Mouse (Mus musculus) CH12.LX (cell line): ENCODE measurements around the gene Acsm1. TPM values are rescaled to one million over a fixed set of nuclear protein-coding genes. Genes with fewer than 3 reads are reported as not detected.

Experiments
- DNase-seq: peaks from one replicate; pipeline ENCODE4 v3.0.0-alpha.2; 2013; ENCODE audit errors: extremely low read depth
- H3K27ac ChIP-seq: 2 replicates; pipeline ENCODE4 v1.5.1; 2012; ENCODE audit warnings: low read depth, mild to moderate bottlenecking, control low read depth, moderate library complexity; ENCODE audit not compliant: insufficient read depth
- H3K27me3 ChIP-seq: replicated peaks from 2 replicates; pipeline ENCODE3; 2012; ENCODE audit warnings: inconsistent platforms
- H3K36me3 ChIP-seq, 2 experiments: replicated peaks in 1 of 2; 2 replicates each; pipeline versions ENCODE3 to v1.6.1; 2012; ENCODE audit warnings: inconsistent platforms in 1 of 2, low read length in 1 of 2, mild to moderate bottlenecking in 1 of 2, mixed read lengths in 1 of 2, moderate library complexity in 1 of 2; ENCODE audit not compliant: control insufficient read depth in 1 of 2, insufficient read depth in 1 of 2
- H3K4me1 ChIP-seq, 2 experiments: 2 replicates each; pipeline ENCODE4 v1.6.1; 2012; ENCODE audit warnings: inconsistent platforms in 1 of 2, moderate library complexity in 1 of 2; ENCODE audit not compliant: insufficient read depth in 2 of 2, control insufficient read depth in 1 of 2
- H3K4me2 ChIP-seq: 2 replicates; pipeline ENCODE4 v1.6.1; 2012; ENCODE audit warnings: low read depth, mild to moderate bottlenecking, control low read depth; ENCODE audit not compliant: poor library complexity, insufficient read depth, severe bottlenecking
- H3K4me3 ChIP-seq, 3 experiments: fragments of 150-350 bp in 1 of 3; sonication (generic) in 1 of 3; replicated peaks in 1 of 3; 2 replicates each; pipeline versions ENCODE3 to v1.5.1; 2011 to 2012; ENCODE audit warnings: low read depth in 2 of 3, low read length in 2 of 3, mild to moderate bottlenecking in 2 of 3, moderate library complexity in 2 of 3, control low read depth in 1 of 3, improper control_type of control experiment in 1 of 3, inconsistent platforms in 1 of 3, mixed read lengths in 1 of 3; ENCODE audit not compliant: poor library complexity in 1 of 3
- H3K79me2 ChIP-seq: replicated peaks from 2 replicates; pipeline ENCODE4 v1.6.1; 2012; ENCODE audit warnings: mild to moderate bottlenecking, moderate library complexity; ENCODE audit not compliant: control insufficient read depth, poor library complexity, insufficient read depth, severe bottlenecking; ENCODE audit errors: extremely low read depth
- H3K9ac ChIP-seq: 2 replicates; pipeline ENCODE4 v1.6.1; 2012; ENCODE audit warnings: low read depth, mild to moderate bottlenecking, control low read depth, moderate library complexity; ENCODE audit not compliant: insufficient read depth
- H3K9me3 ChIP-seq: replicated peaks from 2 replicates; pipeline ENCODE3; 2012; ENCODE audit warnings: low read length, inconsistent platforms, mixed read lengths
- CHD1 ChIP-seq: IDR thresholded peaks from 2 replicates; pipeline ENCODE4 v1.6.1; 2012; ENCODE audit warnings: low read depth, low read length, improper control_type of control experiment, inconsistent platforms
- CHD2 ChIP-seq: IDR thresholded peaks from 2 replicates; pipeline ENCODE4 v1.6.1; 2011; ENCODE audit warnings: low read length, improper control_type of control experiment
- EP300 ChIP-seq: IDR thresholded peaks from 2 replicates; pipeline ENCODE4 v1.6.1; 2011; ENCODE audit warnings: low read length, improper control_type of control experiment
- JUND ChIP-seq: conservative IDR thresholded peaks from 2 replicates; pipeline ENCODE4 v1.6.1; 2011; ENCODE audit warnings: low read depth, low read length, improper control_type of control experiment
- KAT2A ChIP-seq: IDR thresholded peaks from 2 replicates; pipeline ENCODE4 v1.6.1; 2012; ENCODE audit warnings: low read length, improper control_type of control experiment, inconsistent platforms; ENCODE audit not compliant: insufficient replicate concordance
- MAFK ChIP-seq: IDR thresholded peaks from 2 replicates; pipeline ENCODE4 v1.6.1; 2011; ENCODE audit warnings: low read length, improper control_type of control experiment; ENCODE audit not compliant: insufficient replicate concordance
- MAZ ChIP-seq: IDR thresholded peaks from 2 replicates; pipeline ENCODE4 v1.6.1; 2012; ENCODE audit warnings: low read depth, mild to moderate bottlenecking, inconsistent platforms, low read length, improper control_type of control experiment, moderate library complexity
- MEF2A ChIP-seq: IDR thresholded peaks from 2 replicates; pipeline ENCODE4 v1.6.1; 2014; ENCODE audit warnings: low read depth, mild to moderate bottlenecking, inconsistent platforms, low read length, improper control_type of control experiment, borderline replicate concordance
- MYC ChIP-seq: IDR thresholded peaks from 2 replicates; pipeline ENCODE4 v1.6.1; 2011; ENCODE audit warnings: low read depth, mild to moderate bottlenecking, improper control_type of control experiment, low read length
- NELFE ChIP-seq: IDR thresholded peaks from 2 replicates; pipeline ENCODE4 v1.6.1; 2011; ENCODE audit warnings: low read depth, low read length, improper control_type of control experiment
- NRF1 ChIP-seq: IDR thresholded peaks from 2 replicates; pipeline ENCODE4 v1.6.1; 2014; ENCODE audit warnings: low read depth, mild to moderate bottlenecking, inconsistent platforms, low read length, improper control_type of control experiment, moderate library complexity
- POLR2A ChIP-seq: IDR thresholded peaks from 2 replicates; pipeline ENCODE4 v1.6.1; 2011; ENCODE audit warnings: low read depth, mild to moderate bottlenecking, improper control_type of control experiment, low read length
- POLR2AphosphoS2 ChIP-seq: IDR thresholded peaks from 2 replicates; pipeline ENCODE4 v1.6.1; 2011; ENCODE audit warnings: low read depth, low read length, improper control_type of control experiment
- RAD21 ChIP-seq: IDR thresholded peaks from 2 replicates; pipeline ENCODE4 v1.6.1; 2011; ENCODE audit warnings: low read depth, mild to moderate bottlenecking, low read length, improper control_type of control experiment, moderate library complexity
- RCOR1 ChIP-seq: conservative IDR thresholded peaks from 2 replicates; pipeline ENCODE4 v1.6.1; 2012; ENCODE audit warnings: low read depth, mild to moderate bottlenecking, inconsistent platforms, low read length, improper control_type of control experiment
- TCF12 ChIP-seq: IDR thresholded peaks from 2 replicates; pipeline ENCODE4 v1.6.1; 2014; ENCODE audit warnings: low read depth, mild to moderate bottlenecking, inconsistent platforms, low read length, improper control_type of control experiment
- UBTF ChIP-seq: IDR thresholded peaks from 2 replicates; pipeline ENCODE4 v1.6.1; 2012; ENCODE audit warnings: low read depth, mild to moderate bottlenecking, inconsistent platforms, low read length, improper control_type of control experiment, moderate library complexity
- USF1 ChIP-seq: IDR thresholded peaks from 2 replicates; pipeline ENCODE4 v1.6.1; 2014; ENCODE audit warnings: low read depth, mild to moderate bottlenecking, inconsistent platforms, low read length, improper control_type of control experiment
- USF2 ChIP-seq: conservative IDR thresholded peaks from 2 replicates; pipeline ENCODE4 v1.6.1; 2011; ENCODE audit warnings: low read depth, low read length, improper control_type of control experiment
- ZMIZ1 ChIP-seq: IDR thresholded peaks from 2 replicates; pipeline ENCODE4 v1.6.1; 2012; ENCODE audit warnings: low read depth, mild to moderate bottlenecking, inconsistent platforms, low read length, improper control_type of control experiment
- ZNF384 ChIP-seq: IDR thresholded peaks from 2 replicates; pipeline ENCODE4 v1.6.1; 2012; ENCODE audit warnings: low read depth, low read length, improper control_type of control experiment, inconsistent platforms
- dilution Hi-C: fragments of 300-500 bp; cut with MboI; formaldehyde crosslinking; loops from 2 replicates; pipeline ENCODE4 v1.14.3; 2020; ENCODE audit warnings: low sequenced_read_pairs; ENCODE audit not compliant: extremely low pct_unique_long_range_greater_than_20kb, extremely low pct_ligation_motif_present
- in situ Hi-C: fragments of 300-500 bp; cut with MboI; formaldehyde crosslinking; loops from 3 replicates; pipeline ENCODE4 v1.14.3; 2019; ENCODE audit warnings: low sequenced_read_pairs, low pct_ligation_motif_present, low pct_unique_long_range_greater_than_20kb, mixed read lengths
- polyA plus RNA-seq: library from polyadenylated mRNA; unstranded; fragments of >175 nt; gene quantifications from 2 replicates; pipeline ENCODE4 v1.2.1, GENCODE M21; 2012; ENCODE audit warnings: low read depth; ENCODE audit not compliant: insufficient read length
- total RNA-seq, 2 experiments: library from RNA; depleted of rRNA; stranded (reverse); fragments of 300-350 nt in 1 of 2; fragments of >200 nt in 1 of 2; gene quantifications; 2 replicates each; pipeline ENCODE4 v1.2.3; 2012 to 2014

Gene Acsm1
- total and polyA plus RNA-seq, 3 experiments: not detected

GRCm38 (mm10) chr7:119594530-119595107 is 12.2 kb upstream of the Acsm1 start:
- peaks cover 0 to 11% of the 10 kb centered on the region in 2 experiments; a peak in 1 of 4 replicates for H3K4me1 ChIP-seq
- TF ChIP-seq MEF2A (no peak), KAT2A (no peak), EP300 (no peak), RAD21 (no peak), POLR2AphosphoS2 (no peak), ZNF384 (no peak), USF1 (no peak), USF2 (no peak), JUND (no peak), ZMIZ1 (no peak), POLR2A (no peak), UBTF (no peak), RCOR1 (no peak), MAFK (no peak), TCF12 (no peak)
- no peak for DNase-seq
- in situ Hi-C loops (no loop called here), dilution Hi-C loops (no loop called here)
- H3K4me3 ChIP-seq: no peak overlapping the region
- H3K36me3 ChIP-seq: no peaks in the 10 kb centered on the region
- no peak overlapping the region for H3K9ac ChIP-seq
- H3K79me2 ChIP-seq: no peaks in the 10 kb centered on the region
- H3K9me3 ChIP-seq: no peaks in the 10 kb centered on the region
- peaks cover 4% of the 10 kb centered on the region for H3K27me3 ChIP-seq
- H3K27ac ChIP-seq: no peak overlapping the region
- no peak overlapping the region for H3K4me2 ChIP-seq

GRCm38 (mm10) chr7:119595306-119595705 is 11.5 kb upstream of the Acsm1 start:
- H3K27ac ChIP-seq: no peak overlapping the region
- H3K4me2 ChIP-seq: no peak overlapping the region
- dilution Hi-C loops (no loop called here), in situ Hi-C loops (no loop called here)
- H3K4me1 ChIP-seq: peaks cover 0 to 11% of the 10 kb centered on the region in 2 experiments; a peak in 1 of 4 replicates
- H3K79me2 ChIP-seq: no peaks in the 10 kb centered on the region
- no peaks in the 10 kb centered on the region for H3K9me3 ChIP-seq
- no peak for DNase-seq
- TF ChIP-seq MYC: no peak
- no peak for TF ChIP-seq ZMIZ1
- TF ChIP-seq USF1: no peak
- no peak for TF ChIP-seq MEF2A
- TF ChIP-seq CHD1: no peak
- no peak for TF ChIP-seq NELFE
- TF ChIP-seq MAZ: no peak
- no peak for TF ChIP-seq NRF1
- no peak for TF ChIP-seq RAD21
- TF ChIP-seq KAT2A: no peak
- TF ChIP-seq ZNF384: no peak
- TF ChIP-seq CHD2: no peak
- H3K9ac ChIP-seq: no peak overlapping the region
- peaks cover 4% of the 10 kb centered on the region for H3K27me3 ChIP-seq
- H3K36me3 ChIP-seq: no peaks in the 10 kb centered on the region
- H3K4me3 ChIP-seq: no peak overlapping the region
